Mouse (Mus musculus) cerebellum, adult 2 months (tissue): ENCODE results near the gene Asf1b. TPM values are rescaled to one million over a fixed set of nuclear protein-coding genes. Genes with fewer than 3 reads are reported as not detected.

Source experiments
- DNase-seq, 2 experiments: peaks; one replicate each; pipeline ENCODE4 v3.0.0; 2021
- H3K27ac ChIP-seq: fragments of 200-500 bp; 2 replicates; pipeline ENCODE4 v1.5.1; 2012; ENCODE audit warnings: low read length, control low read depth, inconsistent platforms; ENCODE audit not compliant: insufficient read depth
- H3K27me3 ChIP-seq: fragments of 200-500 bp; 2 replicates; pipeline ENCODE4 v1.6.1; 2012; ENCODE audit warnings: inconsistent platforms, mild to moderate bottlenecking, low read length, moderate library complexity; ENCODE audit not compliant: control insufficient read depth, insufficient read depth
- H3K4me1 ChIP-seq: fragments of 200-500 bp; 2 replicates; pipeline ENCODE4 v1.6.1; 2011; ENCODE audit warnings: low read length; ENCODE audit not compliant: control insufficient read depth, insufficient read depth
- H3K4me3 ChIP-seq: fragments of 200-500 bp; replicated peaks from 2 replicates; pipeline ENCODE3; 2011; ENCODE audit warnings: mild to moderate bottlenecking, low read depth, low read length, control low read depth; ENCODE audit not compliant: insufficient read depth
- CTCF ChIP-seq: fragments of 200-500 bp; IDR thresholded peaks from 2 replicates; pipeline ENCODE4 v1.5.1; 2011; ENCODE audit warnings: low read depth, mild to moderate bottlenecking, control low read depth, low read length, moderate library complexity, borderline replicate concordance; ENCODE audit not compliant: insufficient read depth
- POLR2A ChIP-seq: fragments of 200-500 bp; IDR thresholded peaks from 2 replicates; pipeline ENCODE4 v1.6.1; 2011; ENCODE audit warnings: low read length, control low read depth, borderline replicate concordance; ENCODE audit not compliant: insufficient read depth
- WGBS: fragments of 180-500 bp; shearing (Covaris S2); methylation state at CpG from one replicate; pipeline ENCODE4 v1.1.7; 2018; 5-methylcytosine and 5-hydroxymethylcytosine counted together
- polyA plus RNA-seq: library from polyadenylated mRNA; depleted of rRNA; stranded (reverse); fragments of >200 nt; gene quantifications from 2 replicates; pipeline ENCODE4 v1.2.3, GENCODE M21; 2012

The Asf1b gene
- polyA plus RNA-seq, 1 experiment: 2.5 TPM

DNA sequence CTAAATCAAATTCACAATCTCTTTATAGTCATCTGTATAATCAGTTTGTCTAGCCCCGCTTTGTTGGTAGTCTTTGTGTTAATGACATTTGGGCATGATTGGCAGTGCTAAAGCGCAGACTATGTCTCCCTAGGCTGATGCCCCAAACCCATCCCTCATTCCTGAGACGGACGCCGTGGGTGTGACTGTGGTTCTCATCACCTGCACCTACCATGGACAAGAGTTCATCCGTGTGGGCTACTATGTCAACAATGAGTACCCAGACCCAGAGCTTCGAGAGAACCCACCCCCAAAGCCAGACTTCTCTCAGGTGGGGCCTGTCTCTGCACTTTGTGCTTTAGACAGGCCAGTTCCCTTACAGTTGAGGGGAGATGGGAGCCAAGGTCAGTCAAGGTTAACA lies 12.4 kb downstream of the Asf1b start:
- Histone ChIP-seq H3K27ac (no peak overlapping the region), H3K4me3 (no peak overlapping the region), H3K27me3 (no peaks in the 10 kb centered on the region), H3K4me1 (no peaks in the 10 kb centered on the region)
- WGBS: 98% methylated on average over 7 of the region's 7 CpGs
- no peak for DNase-seq
- TF ChIP-seq POLR2A: no peak
- no peak for TF ChIP-seq CTCF

DNA sequence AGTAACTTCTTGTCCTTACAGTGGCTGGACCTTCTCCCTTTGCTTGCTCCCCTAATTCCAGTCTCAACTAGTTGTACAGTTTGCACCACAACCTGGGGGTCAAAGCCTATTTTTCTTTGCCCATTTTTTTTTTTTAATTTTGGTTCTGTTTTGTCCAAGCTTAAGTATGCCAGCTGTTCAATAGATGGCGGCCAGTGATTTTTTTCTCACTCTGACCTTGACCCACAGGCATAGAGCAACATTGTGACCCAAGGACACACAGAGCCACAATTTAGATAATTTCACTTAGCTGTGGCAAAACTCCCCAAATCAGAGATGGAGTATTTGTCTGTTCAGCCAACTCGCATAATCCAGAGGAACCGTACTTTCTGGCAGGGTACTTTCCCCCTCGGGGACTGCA lies 15.8 kb downstream of the Asf1b start:
- no peak for TF ChIP-seq POLR2A
- TF ChIP-seq CTCF: no peak
- DNase-seq: no peak
- H3K4me1 ChIP-seq: peaks cover 4% of the 10 kb centered on the region; the same call in 1 of the 2 replicates
- no peaks in the 10 kb centered on the region for H3K27me3 ChIP-seq
- H3K4me3 ChIP-seq: no peak overlapping the region
- H3K27ac ChIP-seq: no peak overlapping the region
- 73% methylated on average over 4 of the region's 4 CpGs for WGBS

DNA sequence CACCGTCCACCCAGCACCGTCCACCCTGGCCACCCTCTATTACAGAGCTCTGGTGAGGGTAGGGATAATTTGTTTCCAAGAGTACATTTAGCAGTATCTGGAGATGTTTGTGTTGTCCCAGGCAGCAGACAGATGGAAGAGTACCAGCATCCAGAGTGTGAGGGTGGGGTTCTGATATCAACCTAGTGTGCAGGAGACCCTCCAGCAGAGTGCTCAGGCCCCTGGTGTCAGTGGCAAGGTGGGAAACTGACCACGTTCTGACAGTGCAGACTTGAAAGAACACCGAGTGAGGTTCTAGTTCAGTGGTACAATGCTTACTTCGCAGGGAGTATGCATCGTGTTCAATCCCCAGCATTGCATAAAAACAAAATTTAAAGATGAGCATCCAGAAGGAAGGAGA lies 16.4 kb downstream of the Asf1b start:
- H3K27me3 ChIP-seq: no peaks in the 10 kb centered on the region
- H3K4me3 ChIP-seq: no peak overlapping the region
- TF ChIP-seq POLR2A (no peak), CTCF (no peak)
- DNase-seq: no peak
- H3K4me1 ChIP-seq: peaks cover 4% of the 10 kb centered on the region
- H3K27ac ChIP-seq: no peak overlapping the region
- 80% methylated on average over 6 of the region's 6 CpGs for WGBS

DNA sequence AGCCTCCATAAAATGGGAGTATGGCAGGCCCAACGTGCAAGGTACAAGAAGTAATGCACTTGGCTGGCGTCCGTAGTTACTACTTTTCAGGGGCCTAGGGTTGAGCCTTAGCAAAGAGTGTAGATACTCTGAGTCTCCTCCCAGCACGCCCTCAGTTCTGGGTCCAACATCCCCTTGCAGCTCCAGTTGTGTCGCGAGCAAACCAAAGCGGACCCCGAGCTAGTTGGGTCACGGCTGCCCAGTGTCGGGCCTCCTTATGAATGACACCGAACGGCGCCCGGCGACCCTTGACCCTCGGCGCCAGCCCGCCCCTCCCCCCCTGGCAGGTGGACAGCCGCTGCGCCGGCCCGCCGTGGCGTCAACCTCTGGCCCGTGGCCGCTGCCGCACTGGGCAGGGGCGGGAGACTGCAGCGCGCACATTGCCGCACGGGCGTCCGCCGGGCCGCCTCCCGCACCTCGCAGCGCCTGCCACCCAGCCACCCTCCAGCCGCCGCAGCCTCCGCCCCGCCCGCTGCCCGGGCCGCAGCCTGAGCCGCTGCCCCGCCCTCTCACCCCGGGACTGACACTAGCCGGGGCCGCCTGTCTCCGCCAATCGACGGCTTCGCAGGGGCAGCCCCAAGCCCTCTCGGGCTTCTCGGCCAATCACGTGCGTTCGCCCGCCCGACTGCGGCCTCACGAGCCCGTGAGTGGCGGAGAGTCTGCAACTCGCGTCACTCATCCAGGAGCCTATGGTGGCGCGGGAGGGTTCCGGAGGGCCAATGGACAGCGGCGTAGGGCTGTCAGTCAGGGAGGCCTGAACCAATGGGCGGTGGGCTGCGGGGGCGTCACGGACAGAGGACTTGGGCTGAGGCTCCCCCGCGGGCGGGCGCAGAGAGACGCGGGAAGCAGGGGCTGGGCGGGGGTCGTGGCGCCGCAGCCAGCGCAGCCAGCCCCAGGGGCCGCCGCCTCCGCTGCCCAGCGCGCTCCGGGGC lies 17.1 kb downstream of the Asf1b start, which contains the start of gene Prkaca:
TSS of gene Prkaca (plus strand) at position 844 of the 971 bp plus-strand sequence.
- peaks cover 12% of the 10 kb centered on the region for H3K4me1 ChIP-seq
- WGBS: under 1% methylated on average over 81 of the region's 94 CpGs
- no peaks in the 10 kb centered on the region for H3K27me3 ChIP-seq
- DNase-seq: peak; percentile 98 to 100
- TF ChIP-seq CTCF (no peak), POLR2A (peak; percentile 59)
- H3K27ac ChIP-seq: peak within 1 kb of the TSS; percentile 70
- peak within 1 kb of the TSS; percentile 78 for H3K4me3 ChIP-seq

DNA sequence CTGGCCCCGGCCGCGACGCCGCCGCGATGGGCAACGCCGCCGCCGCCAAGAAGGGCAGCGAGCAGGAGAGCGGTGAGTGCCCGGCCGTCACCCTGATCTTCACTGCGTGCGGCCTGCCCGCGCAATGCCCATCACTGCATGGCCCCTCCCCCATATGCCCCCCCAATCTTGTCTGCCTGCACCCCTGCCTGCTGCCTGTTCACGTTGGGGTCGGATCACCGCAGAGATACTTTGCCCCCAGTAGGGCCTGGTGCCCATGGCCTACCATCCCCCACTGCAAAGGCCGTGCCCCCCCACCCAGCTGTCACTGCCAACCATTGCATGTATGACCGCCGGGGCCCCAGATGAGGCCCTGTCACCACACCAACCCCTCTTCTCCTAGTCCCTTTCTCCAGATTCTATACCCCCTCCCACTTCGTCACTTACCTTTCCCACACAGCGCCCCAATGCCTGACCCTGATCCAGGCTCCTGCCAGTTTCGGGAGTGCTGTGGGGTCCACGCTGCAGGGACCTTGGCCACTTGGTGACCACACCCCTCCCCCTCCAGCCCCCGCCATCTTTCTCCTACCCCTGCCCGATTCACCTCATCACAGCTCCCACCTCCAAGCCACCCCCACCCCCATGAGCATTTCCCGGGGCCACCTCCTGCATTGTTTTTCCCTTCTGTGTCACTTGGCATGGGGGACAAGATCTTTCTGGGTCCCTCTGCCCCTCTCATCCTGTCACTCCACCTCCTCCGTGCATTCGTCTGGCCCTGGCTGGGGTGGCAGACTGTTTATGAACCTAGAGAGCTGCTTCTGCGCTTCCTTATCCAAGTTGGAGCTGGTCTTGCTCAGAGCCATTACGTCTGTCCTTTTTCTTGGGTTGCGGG lies 18.1 kb downstream of the Asf1b start:
- Histone ChIP-seq H3K4me3 (peak overlapping the region; percentile 61), H3K4me1 (peaks cover 21% of the 10 kb centered on the region), H3K27ac (peak overlapping the region; percentile 67), H3K27me3 (no peaks in the 10 kb centered on the region)
- DNase-seq: peak; percentile 51 to 52
- TF ChIP-seq POLR2A: no peak
- TF ChIP-seq CTCF: no peak
- WGBS: 2% methylated on average over 37 of the region's 37 CpGs

DNA sequence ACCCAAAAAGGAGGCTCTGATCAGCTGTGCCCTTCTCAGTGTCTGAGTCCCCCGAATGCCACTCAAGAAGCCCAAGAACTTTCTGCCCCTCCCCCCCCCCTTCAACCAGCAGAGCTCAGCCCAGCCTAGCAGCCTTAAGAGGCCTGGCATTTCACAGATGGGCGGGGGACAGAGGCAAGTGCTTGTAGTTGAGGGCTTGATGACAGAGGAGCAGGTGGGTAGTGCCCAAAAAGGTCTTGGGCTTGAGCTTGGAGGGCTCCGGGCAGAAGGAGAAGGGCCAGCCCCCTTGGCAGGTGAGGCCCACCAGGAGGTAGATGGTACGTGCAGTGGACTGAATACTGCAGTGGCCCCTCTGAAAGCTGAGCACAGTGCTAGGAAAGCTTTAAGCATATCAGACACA lies 19.2 kb downstream of the Asf1b start:
- H3K27ac ChIP-seq: no peak overlapping the region
- peak overlapping the region; percentile 14 for H3K4me3 ChIP-seq
- no peaks in the 10 kb centered on the region for H3K27me3 ChIP-seq
- WGBS: 45% methylated on average over 4 of the region's 4 CpGs
- no peak for DNase-seq
- peaks cover 30% of the 10 kb centered on the region for H3K4me1 ChIP-seq
- no peak for TF ChIP-seq CTCF
- no peak for TF ChIP-seq POLR2A

DNA sequence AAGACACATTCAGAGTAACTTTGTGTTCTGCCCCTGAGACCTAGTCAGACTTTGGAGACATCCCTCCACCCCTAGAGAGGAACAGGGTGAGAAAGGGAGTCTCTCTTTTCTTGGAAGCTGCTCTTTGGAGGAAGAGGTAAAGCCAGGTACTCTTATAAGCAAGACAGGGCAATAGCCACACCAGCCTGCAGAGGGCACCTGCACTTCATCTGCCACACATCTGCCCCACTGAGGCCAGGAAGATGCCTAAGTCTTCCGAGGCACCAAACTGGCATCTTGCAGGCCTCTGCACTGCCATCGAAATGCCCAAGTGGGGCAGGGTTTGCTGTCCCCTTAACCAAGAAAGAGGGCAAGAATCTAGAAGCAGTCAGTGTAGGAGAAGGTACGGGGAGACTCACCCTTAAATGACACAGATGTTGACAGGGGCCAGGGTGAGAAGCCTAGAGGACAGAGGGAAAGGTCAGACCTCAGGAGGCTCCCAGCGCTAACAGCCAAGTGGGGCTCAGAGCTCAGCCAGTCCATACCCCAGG lies 20.9 kb downstream of the Asf1b start:
- no peak overlapping the region for H3K4me3 ChIP-seq
- WGBS: 74% methylated on average over 4 of the region's 4 CpGs
- H3K27ac ChIP-seq: no peak overlapping the region
- DNase-seq: no peak
- peaks cover 45% of the 10 kb centered on the region for H3K4me1 ChIP-seq
- TF ChIP-seq POLR2A: no peak
- 0 out of 2 replicates have a peak, but pooled peaks have one; percentile 27 for TF ChIP-seq CTCF
- no peaks in the 10 kb centered on the region for H3K27me3 ChIP-seq
